Mouse (Mus musculus) lung, postnatal 0 days (tissue): ENCODE results near the gene Ncbp2.

ENCODE experiments used
- CTCF ChIP-seq: IDR thresholded peaks from 2 replicates; pipeline ENCODE4 v1.5.1; 2016; ENCODE audit warnings: antibody characterized with exemption, mild to moderate bottlenecking
- EP300 ChIP-seq: IDR thresholded peaks from 2 replicates; pipeline ENCODE4 v1.6.1; 2016; ENCODE audit warnings: antibody characterized with exemption, mild to moderate bottlenecking, control low read depth

GRCm38 (mm10) chr16:32009913-32010312 is 61.6 kb downstream of the Ncbp2 start:
- TF ChIP-seq EP300 (no peak), CTCF (no peak)
